Mouse (Mus musculus): Measurements from ENCODE around the gene Crygn.
A peak's percentile ranks its signal among the peaks of the same experiment; 100 is the strongest.
"Not testable (repeated sequence)": the region's sequence is repeated elsewhere in the genome, so short reads cannot be mapped to it uniquely, and the experiment has no call there.

Crygn gene

DNA sequence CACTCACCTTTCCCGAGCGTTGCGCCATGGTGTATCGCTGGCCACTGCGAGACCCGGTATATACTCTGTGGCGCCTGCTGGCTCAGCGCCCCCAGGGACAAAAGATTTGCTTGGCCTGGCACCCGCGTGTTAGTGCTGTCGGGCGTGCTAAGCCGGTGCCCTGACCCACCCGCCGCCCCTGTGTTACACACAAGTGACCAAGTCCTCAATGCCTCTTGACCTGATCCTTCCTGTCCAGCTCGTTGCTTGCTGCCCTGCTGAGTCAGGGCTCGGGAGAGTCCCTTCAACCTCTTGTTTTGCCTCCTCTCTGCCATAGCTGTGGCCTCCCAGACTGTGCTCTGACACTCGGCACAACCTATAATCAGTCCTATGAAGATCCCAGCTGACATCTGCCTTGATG, at the start of gene Crygn:
Crygn (minus strand) TSS at position 193 of the 400 bp plus-strand sequence.
- no peak for DNase-seq (ENCODE audit: inconsistent ontology term)

DNA sequence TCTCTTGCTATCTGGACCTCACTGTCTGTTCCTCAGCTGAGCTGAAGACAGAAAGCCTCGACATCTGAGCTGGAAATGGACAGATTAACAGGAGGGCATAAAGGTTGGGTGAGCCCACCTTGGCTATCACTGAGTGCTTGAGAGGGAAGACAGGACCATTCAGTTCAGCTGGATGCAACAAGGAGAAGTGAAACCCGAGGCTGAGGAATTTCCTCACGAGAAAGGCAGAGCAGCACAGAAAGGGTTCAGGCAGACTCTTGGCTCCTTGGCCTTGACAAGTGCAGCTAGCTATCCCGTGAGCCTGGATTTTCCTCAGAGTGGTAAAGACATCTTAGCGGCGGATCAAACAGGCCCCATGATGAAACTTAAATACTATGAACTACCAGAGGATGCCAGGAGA, 47.4 kb upstream of the Crygn start:
- DNase-seq (ENCODE audit: inconsistent ontology term): no peak

DNA sequence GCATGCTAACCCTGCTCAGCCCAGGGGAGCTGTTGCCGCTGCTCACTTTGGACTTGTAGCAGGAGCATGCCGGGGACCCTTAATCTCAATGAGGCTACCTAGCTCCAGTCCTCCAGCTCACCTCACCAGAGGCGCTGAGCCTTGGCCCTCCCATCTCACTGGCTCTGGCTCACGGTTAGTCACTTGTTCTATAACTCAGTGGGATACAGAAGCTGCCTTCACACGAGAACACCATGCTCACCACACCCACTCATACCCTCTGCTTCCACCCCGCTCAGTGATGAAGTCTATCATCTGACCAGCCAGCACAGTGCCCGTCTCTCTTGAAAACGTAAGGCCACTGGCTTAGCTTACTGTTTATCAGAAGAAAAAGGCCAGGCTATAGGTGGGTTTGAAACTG, 46.9 kb upstream of the Crygn start:
- no peak for DNase-seq (ENCODE audit: inconsistent ontology term)

- DNase-seq (ENCODE audit: inconsistent ontology term): no peak
These were observed 44.2 kb upstream of the Crygn start for GRCm38 (mm10) chr5:24801841-24802624.

GRCm38 (mm10) chr5:24800416-24800815, 42.6 kb upstream of the Crygn start:
- no peak for DNase-seq (ENCODE audit: inconsistent ontology term)

DNA sequence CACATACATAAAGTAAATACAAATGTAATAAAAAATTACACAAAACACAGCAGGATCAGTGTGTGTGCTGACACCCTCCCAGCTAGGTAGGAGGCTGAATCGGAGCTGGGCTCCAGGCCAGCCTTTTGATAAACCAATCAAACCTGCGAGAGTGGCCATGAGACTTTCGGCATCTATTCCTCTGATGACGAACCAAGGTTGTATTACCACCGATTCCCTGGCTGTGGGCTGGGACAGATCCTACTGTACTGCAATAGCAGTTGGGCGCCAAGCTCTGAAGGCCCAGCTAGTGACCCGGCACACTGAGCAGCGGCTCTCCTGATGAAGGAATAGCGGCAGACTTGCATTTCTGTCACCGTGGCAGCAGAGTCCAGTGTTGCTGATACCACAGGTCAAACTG, 40.8 kb upstream of the Crygn start:
- no peak for DNase-seq (ENCODE audit: inconsistent ontology term)

DNA sequence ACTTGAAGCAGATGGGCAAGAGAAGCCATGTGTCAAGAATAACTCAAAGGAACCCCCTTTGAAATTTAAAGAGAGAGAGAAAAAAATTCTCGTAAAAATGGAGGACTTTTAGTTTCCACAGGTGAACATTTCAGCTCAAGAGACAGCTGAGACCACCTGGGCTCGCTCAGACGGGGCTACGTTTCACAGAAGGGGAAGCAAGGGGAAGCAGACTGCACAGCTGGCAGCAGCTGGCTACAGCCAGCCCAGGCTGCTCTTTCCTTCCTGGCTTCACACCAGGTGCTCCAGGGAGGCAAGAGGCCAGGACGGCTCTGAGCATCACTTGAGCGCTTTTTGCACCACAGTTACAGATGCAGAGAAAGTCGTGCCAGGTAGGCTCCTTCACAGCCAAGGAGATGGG, 40.0 kb upstream of the Crygn start:
- DNase-seq (ENCODE audit: inconsistent ontology term): no peak

GRCm38 (mm10) chr5:24792961-24793360, 35.2 kb upstream of the Crygn start:
- no peak for DNase-seq (ENCODE audit: inconsistent ontology term)

DNA sequence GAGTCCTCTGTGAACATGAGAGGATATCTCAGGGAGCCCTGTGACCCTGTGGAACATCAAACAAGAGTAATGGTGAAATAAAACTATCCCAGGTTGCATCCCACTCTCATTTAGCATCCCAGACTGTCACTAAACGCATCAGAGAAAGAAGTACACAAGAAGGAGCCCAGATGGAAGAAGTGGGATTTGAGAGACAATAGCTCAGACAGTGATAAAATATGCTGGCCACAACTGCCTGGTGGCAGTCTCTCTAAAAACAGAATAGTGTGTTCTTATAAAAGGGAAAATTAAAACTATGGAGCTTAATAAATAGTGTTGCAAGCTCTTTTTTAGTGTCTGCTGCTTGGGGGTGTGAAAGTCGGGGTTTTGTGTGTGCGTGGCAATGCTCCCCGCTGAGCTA, 25.1 kb upstream of the Crygn start:
- DNase-seq (ENCODE audit: inconsistent ontology term): no peak

GRCm38 (mm10) chr5:24781048-24781447, 23.2 kb upstream of the Crygn start:
- no peak for DNase-seq (ENCODE audit: inconsistent ontology term)

- peak; percentile 25 for DNase-seq (ENCODE audit: inconsistent ontology term)
These were observed 22.2 kb upstream of the Crygn start for GRCm38 (mm10) chr5:24779881-24780512.

DNA sequence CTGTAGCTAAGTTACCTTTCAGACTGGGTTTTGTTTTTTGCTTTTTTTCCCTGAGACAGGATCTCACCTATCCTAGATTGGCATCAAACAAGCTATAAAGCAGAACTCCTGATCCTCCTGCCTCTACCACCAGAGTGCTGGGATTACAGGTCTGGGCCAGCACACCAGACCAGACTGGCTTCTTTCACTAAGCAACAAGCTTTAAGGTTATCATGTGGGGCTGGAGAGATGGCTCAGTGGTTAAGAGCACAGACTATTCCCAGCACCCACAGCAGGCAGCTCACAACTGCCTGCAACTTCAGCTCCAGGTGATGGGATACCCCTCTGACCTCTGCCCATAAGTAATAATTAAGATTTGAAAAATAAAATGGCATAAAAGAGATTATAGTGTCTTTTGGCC, 21.5 kb upstream of the Crygn start:
- no peak for DNase-seq (ENCODE audit: inconsistent ontology term)

DNA sequence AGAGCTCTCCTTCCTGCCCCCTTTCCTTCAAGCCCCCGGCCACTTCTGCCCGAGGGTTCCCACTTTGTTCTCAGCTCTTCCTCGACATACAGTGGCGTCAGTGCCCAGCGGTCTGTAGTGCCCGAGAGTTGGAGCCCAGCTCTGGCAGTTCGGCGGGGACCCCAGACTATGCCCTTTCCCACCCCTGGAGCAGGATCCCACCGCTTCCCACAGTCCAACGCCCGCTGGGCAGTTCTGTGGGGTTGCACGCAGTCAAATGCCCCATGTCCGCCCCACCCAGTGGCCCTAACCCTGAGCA, 21.0 kb upstream of the Crygn start:
- DNase-seq (ENCODE audit: inconsistent ontology term): no peak

DNA sequence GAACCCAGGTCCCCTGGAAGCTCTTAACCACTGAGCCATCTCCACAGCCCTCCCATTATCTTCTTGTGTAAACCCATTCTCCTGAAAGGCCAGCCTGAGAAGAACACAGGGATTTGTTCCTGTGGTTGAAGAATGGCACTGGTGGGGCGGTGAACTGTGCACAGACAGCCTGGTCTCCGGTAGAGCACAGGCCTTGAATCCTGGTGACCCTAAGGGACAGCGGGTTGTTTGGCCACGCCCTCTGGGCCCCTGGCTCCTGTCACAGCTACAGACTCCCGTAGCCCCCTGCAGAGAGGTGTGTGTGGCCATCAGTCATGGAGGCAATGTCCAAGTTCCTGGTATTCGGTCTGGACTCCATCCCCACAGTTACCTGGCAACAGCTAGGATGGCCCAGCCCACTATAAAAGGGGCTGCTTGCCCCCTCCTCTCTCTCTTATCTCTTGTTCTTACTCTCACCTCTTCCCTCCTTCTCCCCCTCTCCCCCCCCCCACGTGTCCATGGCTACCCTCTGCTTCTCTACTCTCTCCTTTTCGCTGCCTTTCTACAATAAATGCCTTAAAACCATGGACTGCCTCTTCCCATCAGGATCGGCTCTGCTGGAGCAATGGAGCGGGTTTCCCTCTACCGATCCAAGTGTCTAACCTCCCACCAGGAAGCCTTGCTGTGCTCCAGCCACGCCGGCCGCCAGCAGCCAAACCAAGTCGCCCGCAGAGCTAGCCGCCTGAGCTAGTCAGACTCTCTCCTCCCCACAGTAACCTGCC, 20.5 kb upstream of the Crygn start:
- DNase-seq (ENCODE audit: inconsistent ontology term): peak; percentile 30

DNA sequence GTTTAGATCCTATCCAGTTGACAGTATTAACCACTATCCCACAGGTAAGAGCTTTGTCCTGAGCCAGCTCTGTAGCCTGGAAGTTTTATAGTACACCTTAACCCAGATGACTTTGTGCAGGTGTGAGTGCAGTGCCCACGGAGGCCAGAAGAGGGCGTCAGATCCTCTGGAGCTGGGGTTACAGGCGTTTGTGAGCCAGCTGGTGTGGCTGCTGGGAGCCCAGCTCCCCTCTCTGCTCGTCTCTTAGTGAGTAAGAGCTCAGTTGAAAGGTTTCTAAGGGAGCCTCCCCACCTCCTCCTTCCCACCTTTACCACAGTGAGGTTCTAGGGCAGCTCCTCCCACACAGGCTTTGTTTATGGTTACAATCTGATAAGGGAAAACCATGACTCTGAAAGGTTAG, 18.9 kb upstream of the Crygn start:
- no peak for DNase-seq (ENCODE audit: inconsistent ontology term)

GRCm38 (mm10) chr5:24774549-24774948, 16.7 kb upstream of the Crygn start:
- not testable (repeated sequence) for DNase-seq (ENCODE audit: inconsistent ontology term)

DNA sequence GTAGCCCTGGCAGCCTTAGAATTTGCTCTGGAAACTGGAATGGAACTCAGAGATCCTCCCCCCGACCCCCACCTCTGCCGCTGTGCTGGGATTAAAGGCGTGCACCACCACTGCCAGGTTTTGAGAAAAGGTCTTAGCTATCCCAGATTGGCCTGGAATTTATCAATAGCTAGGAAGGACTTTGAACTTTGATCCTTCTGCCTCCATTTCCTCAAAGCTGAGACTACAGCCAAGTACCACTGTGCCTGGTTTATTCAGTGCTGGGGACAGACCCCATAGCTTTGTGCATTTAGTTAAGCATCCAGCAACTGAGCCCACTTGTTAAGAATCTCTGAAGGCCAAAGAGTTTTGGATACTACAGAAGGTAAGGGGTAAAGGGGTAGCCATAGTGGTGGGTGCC, 877 bp downstream of the Crygn start:
- no peak for DNase-seq (ENCODE audit: inconsistent ontology term)

DNA sequence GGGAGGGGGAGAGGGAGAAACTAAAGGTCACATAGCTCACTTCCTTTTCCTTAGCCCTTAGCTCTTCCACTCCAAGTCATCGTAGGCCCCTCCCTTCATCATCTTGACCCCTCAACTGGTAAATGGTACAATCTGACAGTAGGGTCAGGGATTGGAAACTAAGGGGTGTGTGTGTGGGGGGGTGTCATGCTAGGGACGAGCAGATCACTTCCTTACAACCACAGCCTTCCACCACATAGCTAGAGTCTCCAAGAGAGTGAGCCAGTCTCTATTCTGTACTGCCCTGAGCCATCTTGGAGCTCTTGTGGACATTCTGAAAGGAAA, 5.7 kb downstream of the Crygn start:
- DNase-seq (ENCODE audit: inconsistent ontology term): no peak

DNA sequence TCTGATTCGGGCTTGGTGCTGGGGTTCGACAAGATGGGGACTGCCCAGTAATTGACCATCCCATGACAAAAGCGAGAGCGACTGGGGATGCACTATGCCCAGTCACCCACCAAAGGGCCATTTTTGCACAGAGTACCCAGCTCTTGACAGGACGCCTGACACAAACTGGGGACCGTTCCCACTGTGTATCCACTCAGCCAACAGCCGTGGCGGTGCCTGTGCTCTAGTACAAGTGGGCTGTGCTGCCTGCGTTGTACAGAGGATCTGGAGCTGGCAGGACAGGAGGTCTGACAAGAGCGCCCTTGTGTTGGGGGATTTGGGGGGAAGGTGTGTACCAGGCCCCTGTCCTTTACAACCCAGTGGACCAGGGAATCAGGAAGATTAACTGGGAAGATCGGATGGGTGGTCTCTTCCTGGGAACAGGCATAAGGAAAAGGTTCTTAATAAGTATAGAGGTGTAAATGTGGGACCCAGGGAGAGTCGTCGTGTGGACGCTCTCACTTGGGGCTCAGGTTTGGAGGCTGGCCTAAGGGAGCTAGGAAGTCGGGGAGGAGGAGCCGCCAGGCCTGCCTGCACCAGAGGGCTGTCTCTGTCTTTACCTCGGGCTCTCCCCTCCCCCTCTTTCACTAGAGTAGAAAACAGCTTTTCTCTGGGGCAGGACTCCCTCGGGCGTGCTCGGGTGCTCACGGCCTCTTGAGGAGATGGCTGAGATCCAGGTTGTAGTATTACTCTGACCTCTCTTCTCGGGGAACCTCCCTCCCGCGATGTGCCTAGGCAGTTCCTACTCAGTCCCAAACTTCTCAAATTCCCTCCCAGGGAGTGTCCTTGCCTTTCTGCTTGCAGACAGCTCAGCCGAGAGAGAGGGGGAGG, 6.3 kb downstream of the Crygn start:
- peak; percentile 47 for DNase-seq (ENCODE audit: inconsistent ontology term)

GRCm38 (mm10) chr5:24750321-24751304, 7.2 kb downstream of the Crygn start:
- peak; percentile 95 for DNase-seq (ENCODE audit: inconsistent ontology term)

DNA sequence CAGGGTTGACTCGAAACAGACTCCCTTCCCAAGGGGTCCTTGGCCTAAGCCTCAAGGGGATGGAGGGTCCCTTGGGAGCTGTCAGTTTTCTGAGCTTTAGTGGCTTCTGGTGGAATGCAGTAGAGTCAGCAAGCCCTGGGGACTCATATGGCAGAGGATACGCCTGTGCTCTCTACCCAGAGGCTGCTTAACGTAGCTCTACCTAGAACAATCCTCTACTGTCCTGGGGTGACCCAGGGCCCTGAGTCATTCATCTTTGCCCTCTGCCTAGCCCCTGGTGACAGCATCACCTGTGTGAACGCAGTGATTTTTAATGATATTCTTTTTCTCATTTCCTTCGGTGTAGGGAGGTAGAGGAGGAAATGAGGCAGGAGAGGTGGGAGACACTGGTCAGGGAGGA, 8.1 kb downstream of the Crygn start:
- DNase-seq (ENCODE audit: inconsistent ontology term): no peak

Data from Muller cell, postnatal 12 days (primary cell).